Mouse (Mus musculus) right cerebral cortex, adult 2 months (tissue): ENCODE measurements at regions not wholly inside any gene's neighbourhood (a gene's known extent, or its start where the extent isn't known, plus 50 kb on each side); places are given as distances from the start of the nearest gene placed in this dataset.

Experiments
- DNase-seq, 2 experiments: peaks; one replicate each; pipeline ENCODE4 v3.0.0; 2021 to 2022; ENCODE audit warnings: low spot score in 2 of 2

DNA sequence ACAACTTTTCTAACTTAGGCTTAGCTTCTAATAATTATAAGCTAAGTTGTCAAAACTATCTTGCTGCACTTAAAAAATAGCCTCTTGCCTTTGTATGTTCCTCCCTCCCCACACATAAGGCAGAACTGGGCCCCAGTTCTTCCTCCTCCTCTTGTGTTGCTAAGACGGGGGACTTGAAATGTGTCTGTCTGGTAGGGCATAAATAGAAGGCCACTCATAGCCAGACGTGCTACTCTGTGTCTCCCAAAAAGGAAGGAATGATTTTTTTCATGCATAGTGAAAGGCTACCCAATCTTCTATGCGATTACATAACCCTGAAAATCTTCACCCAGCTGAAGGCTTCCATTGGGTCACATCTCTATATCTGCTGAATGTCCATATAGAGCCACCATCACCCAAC lies 183.5 kb downstream of the Hsfy2 start:
- DNase-seq: no peak

- no peak for DNase-seq
These were observed 194.4 kb downstream of the Hsfy2 start for GRCm38 (mm10) chr1:56442835-56443234.

- no peak for DNase-seq
These were observed 230.4 kb downstream of the Hsfy2 start for GRCm38 (mm10) chr1:56406786-56407185.

DNA sequence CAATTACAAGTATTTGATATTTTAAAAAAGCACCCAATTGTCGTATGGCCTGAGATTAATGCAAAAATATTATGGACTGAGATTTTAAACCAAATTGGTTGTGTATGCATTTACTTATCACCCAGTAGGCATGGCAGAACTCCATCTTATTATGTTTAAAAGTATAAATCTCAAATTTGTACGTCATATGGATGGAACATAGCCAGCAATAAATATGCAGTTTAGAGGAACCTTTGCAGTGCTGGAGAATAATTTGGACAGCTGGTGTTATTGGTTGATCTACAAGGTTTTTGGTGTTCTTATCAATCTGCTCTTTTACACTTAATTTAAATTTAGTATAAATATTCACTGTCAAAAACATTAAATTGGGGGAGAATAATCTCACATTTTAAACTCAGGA lies 233.9 kb downstream of the Hsfy2 start:
- DNase-seq: no peak

DNA sequence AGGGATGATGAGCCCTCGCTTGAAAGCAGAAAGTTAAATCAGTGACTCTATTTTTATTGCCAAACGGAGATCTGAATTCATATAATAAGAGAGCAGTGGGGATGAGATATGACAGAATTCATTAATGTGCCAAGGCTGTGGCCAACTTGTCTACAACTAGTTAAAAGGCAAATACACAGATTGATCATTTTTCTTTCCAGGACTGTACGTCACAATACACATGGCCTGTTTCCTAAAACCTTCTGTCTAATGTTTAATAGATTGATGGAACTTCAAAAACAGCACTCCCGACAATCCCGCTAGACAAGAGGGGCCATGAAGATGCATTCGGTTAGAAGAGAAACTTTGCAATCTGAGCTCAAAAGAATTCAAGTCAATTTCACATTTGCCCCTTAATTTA lies 241.4 kb downstream of the Hsfy2 start:
- DNase-seq: no peak

DNA sequence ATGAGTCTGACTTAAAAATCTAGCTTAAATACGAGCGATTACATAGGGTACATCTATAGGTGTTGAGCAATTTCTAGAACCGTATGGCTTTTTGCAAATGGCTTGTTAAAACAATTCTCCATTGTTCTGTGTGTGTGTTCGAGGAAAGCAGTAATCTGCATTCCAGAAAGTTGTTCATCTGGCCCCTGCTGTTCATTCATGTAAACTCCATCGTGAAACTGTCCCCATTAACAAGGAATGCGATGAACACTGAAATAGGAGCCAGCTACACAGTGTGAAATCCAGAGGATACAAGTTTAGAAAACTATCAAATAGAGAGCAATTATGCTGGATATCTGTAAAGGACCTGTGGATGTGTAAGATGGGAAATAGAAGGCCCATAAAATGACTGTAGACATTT lies 250.1 kb downstream of the Hsfy2 start:
- DNase-seq: no peak

GRCm38 (mm10) chr1:56366319-56366718 lies 270.9 kb downstream of the Hsfy2 start:
- no peak for DNase-seq

- DNase-seq: no peak
These were observed 276.4 kb downstream of the Hsfy2 start for GRCm38 (mm10) chr1:56360857-56361256.

DNA sequence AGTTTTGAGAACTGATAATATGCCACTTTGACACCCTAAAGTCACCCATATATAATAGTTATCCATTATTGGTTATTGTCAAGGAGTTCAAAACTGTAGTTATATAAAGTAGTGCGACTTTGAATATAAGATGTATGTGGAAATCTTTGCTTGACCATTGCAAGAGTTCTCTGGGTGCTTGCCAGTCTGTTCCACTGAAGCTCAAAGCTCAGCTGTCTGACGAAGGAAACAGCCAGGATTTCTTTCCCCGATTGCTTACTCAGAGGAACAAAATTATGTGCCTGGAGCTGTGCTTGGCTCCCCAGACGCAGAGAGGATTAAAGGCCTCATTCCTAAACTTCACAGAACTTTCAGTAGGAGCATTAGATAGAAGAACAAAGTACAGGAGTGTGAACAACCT lies 290.6 kb downstream of the Hsfy2 start:
- DNase-seq: no peak

DNA sequence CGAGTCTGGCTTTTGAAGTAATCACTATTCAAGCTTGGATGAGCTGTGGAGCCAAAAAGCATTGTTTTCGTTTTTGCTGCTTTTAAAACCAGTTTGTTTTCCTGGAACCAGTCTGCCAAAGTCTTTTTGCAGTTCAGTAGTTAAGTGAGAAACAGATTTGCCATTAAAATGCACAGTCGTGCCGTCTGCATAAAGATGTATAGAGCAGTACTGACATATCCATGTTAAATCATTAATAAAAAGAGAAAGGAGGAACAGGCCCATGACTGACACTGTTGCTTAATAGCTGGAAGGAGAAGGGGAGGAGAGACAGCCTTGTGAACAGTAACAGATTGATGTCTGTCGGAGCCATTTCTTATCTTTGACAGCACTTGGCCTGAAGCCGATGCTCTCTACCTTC lies 292.3 kb downstream of the Hsfy2 start:
- no peak for DNase-seq

GRCm38 (mm10) chr1:56327381-56327780 lies 309.9 kb downstream of the Hsfy2 start:
- DNase-seq: no peak

DNA sequence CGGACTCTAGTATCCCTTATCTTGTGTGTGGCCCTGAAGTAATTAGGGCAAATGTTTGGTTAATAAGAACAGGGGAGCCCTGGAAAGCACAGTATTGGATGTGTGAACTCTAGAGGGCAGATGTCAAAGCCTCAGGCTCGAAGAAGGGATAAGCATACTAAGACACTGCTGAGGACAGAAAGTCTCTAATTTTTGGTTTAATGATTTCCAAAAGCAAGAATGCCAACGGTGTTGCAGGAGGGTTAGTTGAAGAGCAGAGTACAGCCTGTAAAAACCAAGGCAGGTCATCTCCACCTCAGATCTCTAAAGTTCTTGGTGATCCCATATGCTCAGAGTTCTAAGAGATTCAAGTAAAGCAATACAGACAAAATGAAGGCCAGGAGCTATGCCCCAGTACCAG lies 328.6 kb downstream of the Hsfy2 start:
- no peak for DNase-seq

GRCm38 (mm10) chr1:56294391-56294790 lies 342.8 kb downstream of the Hsfy2 start:
- DNase-seq: no peak

GRCm38 (mm10) chr1:56289748-56290147 lies 347.5 kb downstream of the Hsfy2 start:
- DNase-seq: no peak

DNA sequence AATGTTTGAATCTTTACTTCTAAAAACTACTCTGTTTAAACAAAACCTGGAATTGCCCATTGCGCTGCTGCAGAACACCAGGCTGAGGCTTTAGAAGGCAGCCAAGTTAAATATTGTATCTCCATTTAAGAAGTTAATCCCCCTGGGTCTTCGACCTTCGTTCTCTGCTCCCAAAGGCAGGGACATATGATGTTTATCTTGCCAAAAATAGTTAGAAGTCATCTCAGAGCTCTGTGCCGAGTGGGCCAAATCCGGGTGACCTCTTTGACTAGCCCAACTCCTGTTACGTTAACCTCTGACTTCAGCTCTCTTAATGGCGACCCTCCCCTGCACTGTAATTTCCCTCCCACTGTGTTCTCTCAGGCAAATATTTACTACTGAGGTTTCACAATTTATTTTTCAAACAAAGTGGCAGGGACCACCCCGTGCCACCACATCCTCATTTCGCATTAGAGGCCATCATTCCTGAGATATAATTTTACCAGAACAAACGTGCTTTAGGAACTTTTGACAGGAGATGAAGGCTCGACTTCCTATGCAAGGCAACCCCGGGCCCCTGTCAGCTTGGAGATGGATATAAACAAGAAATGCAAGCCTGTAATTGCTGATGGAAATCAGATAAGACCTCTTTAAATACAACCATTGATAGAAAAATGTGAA lies 350.7 kb downstream of the Hsfy2 start:
- DNase-seq: no peak

GRCm38 (mm10) chr1:56261708-56262107 lies 375.5 kb downstream of the Hsfy2 start:
- no peak for DNase-seq

GRCm38 (mm10) chr1:56260759-56261158 lies 376.5 kb downstream of the Hsfy2 start:
- DNase-seq: no peak

DNA sequence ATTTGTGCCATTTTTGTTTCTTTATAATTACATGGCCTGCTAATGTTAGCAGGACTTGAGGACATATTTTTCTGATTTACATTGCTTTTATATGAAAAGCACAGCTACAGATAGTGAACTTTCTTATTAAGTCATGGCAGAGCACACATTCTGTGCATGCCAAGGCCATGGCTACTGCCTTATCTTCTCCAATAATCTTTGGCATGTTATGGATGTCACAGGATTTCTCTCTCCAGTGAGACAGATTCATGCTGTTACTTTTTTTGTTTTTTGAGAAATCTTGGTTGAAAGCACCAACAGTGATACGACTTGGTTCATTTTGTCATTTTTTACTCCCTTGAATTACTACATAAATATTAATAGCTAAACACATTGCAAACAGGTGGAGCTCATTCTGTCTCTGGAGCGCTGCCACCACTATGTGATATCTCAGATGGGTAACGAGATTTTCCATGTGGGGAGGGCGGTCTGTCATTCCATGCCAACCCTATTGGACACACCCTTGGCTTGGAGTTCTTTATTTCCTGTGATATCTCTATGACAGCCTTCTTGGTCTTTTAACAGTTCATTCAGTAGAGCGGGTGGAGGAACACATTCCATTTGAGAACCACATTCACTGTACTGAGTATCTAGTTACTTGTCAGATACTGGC lies 380.3 kb downstream of the Hsfy2 start:
- DNase-seq: no peak

- DNase-seq: no peak
These were observed 397.5 kb downstream of the Hsfy2 start for GRCm38 (mm10) chr1:56239686-56240085.

DNA sequence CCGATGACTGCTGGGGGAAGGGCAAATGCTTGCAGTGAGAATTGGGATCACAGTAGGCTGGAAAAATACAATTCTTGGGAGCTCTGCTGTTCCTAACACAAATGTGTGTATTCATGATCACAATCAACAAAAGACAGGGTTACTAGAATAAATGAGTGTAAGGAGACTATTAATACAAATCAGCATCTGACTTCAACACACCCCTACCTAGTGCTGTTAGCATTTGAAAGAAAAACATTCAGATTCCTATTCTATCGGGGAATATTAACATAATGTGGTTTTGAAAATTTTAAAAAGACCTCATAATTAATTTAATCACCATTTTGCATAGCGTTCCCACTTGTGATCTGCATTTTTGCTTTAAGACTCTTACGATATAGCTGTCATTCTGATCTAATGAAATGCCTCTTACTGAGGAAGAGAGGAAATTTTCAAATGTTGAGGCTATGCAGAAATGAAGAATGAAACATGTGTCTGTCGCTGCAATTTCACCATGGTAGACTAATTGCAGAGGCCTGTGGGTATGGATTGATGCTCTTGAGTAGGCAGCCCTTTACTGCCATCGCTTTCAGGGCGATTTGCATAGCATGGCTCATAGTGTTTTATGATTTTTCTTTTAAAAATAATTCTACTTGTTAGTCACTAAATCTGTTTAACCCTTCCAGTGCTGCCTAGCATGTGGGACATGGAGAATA lies 410.8 kb downstream of the Hsfy2 start:
- no peak for DNase-seq

GRCm38 (mm10) chr1:56219700-56220099 lies 417.5 kb downstream of the Hsfy2 start:
- no peak for DNase-seq

DNA sequence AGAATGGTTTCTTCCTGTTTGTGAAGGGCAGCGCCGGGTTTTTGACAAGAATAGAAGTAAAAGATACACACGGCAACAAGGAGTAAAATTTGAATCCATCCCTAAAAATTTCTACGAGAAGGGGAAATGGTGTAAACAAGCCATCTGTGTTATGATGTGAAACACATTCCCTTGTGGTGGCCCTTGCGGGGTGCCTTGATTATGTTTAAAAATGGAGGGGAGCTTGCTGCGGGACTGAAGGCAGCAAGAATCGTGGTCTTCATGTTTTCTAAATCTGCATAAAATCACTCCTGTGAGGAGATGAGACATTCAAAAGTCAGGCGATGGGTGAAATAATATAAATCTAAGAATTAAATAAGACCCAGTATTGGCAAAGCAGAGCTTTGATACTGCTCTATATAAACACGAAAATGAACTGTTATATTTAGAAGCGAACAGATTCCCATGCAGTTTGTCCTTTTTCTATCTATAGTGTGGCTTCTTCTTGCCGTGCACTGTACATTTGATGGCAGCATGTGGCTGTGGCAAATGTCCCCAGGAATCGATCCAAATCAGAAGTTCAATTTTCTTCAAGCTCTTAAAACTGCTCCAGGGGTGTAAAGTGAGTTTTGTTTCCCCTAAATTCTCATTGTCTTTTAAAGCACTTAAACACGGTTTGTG lies 426.4 kb downstream of the Hsfy2 start:
- DNase-seq: peak; percentile 6
